Mouse (Mus musculus) T-cell, adult 66 days (primary cell): ENCODE results near the gene Gm11444. TPM values are rescaled to one million over a fixed set of nuclear protein-coding genes. Genes with fewer than 3 reads are reported as not detected.

ENCODE experiments used
- total RNA-seq, 2 experiments: library from RNA; stranded (reverse); gene quantifications; 3 replicates in 1 of 2; 4 replicates in 1 of 2; pipeline ENCODE4 v1.2.4; 2023

Gm11444 gene
- not detected for total RNA-seq

DNA sequence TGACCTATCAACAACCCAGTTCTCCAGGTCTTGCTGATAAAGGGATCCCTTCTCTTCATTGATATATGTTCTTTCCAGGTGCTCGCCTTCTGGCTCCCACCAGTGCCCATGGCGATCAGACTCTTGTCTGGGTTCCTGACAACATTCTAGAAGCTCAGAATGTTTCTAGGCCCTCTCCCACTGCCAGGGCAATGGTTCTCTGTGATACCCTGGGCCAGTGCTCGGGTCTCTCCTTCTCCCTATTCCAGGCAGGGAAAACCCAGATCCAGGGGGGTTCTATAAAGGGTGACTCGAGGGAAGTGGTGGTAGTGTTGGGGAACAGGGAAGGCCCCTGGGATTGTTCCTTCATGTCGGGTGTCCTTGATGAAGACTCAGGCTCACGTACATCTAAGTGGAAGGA is at the start of gene Gm11444:
Gene Gm11444, minus strand, starts transcription at position 101 of the 400 bp plus-strand sequence.

DNA sequence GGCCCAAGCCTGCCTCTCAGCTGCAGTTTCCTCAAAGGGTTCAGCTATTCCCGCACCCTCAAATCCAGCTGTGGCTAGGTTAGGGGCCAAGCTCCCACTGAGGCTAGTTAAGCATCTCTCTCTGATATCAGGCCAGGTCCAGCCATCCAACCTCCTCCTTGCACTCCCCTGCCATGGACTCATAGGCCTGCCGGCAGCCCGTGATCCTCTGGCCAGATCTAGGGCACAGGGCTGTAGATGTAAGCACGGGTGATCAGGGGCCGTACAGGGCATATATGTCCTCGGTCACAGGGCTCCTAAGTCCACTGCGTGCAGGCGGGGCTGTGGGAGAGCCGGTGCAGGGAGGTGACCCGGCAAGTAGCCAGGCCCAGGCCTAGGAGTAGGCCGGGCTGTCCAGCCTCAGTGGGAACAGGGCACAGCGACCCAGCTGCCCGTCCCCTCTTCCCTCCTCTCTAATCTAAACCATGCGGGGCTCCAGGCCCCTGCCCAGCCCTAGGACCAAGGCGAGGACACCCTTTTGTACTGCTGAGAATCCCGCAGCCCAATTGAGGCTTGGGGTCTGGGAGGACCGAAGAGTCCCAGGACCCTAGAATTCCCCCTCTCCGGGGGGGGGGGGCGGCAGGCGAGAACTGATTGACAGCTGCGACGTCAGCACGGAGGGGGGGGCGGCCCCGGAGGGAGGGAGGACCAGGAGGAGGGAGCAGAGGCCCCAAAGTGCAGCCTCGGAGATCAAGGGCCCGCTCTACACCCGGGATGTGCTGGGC is 35.7 kb upstream of the Gm11444 start, which contains the start of gene Tbx4:
Gene Tbx4, plus strand, starts transcription at position 758 of the 764 bp plus-strand sequence.

DNA sequence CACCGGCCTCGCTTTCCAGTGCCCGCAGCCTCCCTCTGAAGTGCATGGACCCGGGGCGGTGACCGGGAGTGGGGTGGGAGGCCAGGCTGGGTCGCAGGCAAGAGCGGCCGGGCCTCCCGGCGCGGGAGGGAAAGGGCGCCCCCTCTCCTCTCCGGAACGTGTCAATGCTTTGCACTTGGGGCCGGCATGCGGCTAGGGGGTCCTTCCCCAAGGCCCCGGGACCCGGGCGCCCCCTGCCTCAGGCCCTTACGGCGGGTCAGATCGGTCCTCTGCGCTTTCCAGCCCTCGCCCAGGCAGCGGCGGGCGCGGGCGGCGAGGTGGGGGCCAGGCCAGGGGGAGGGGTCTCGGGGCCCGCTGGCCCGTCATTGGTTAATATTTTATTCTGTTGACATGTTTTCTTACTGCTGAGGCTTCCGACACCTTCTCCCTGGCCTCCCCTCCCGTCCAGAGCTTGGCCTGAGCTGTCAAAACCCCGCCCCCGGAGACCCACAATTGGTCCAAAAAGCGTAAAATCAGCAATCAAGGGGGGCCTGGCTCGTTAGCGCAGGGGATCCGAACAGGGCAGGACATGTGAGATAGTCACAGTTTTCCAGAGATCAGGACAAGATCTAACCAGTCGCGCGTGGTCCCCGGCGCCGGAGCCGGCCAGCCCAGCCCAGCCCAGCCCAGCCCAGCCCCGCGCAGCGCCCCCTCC is 17.8 kb downstream of the Gm11444 start, which contains the start of gene Tbx2:
Gene Tbx2, plus strand, starts transcription at position 321 of the 694 bp plus-strand sequence.

Other genes starting within 250 kb of the Gm11444 start
- gene Tbx2, start 17.8 kb downstream of the Gm11444 start, total RNA-seq = 1 to 10 TPM in 1 of 2 experiments, under 1 TPM in 1; 0.64 to 1.5 TPM
- gene Tbx4, start 36.1 kb upstream of the Gm11444 start, total RNA-seq = not detected